Mouse (Mus musculus) splenic B cell, adult 2 months (primary cell): ENCODE measurements around the gene Lnx1.

ENCODE experiments used
- DNase-seq: peaks from one replicate; pipeline ENCODE4 v3.0.0-alpha.2; 2011; ENCODE audit warnings: low read depth, low spot score
- H3K27me3 ChIP-seq: 2 replicates; pipeline ENCODE4 v1.6.1; 2012; ENCODE audit warnings: mild to moderate bottlenecking, low read length, moderate library complexity, mixed read lengths; ENCODE audit not compliant: control insufficient read depth, poor library complexity, insufficient read depth, severe bottlenecking
- H3K36me3 ChIP-seq: 2 replicates; pipeline ENCODE4 v1.6.1; 2012; ENCODE audit warnings: mild to moderate bottlenecking, low read length, moderate library complexity, mixed read lengths; ENCODE audit not compliant: control insufficient read depth, poor library complexity, insufficient read depth, severe bottlenecking

Lnx1 gene

DNA sequence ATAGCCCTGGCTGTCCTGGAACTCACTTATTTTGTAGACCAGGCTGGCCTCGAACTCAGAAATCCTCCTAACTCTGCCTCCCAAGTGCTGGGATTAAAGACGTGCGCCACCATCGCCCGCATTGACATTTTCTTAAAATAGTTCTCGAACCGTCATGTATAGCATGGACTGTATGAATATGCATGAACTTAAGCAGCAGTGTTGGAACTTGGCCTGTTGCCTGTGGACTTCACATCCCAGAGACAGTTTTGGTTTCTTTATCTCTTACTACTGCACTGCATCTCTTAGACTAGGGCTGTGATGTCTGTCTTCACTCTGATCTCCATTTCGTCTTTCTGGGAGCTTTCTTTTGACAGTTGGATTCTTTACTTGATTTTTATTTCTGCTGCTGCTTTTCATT is 153.1 kb downstream of the Lnx1 start:
- no peak for DNase-seq
- peaks cover 4% of the 10 kb centered on the region for H3K36me3 ChIP-seq

DNA sequence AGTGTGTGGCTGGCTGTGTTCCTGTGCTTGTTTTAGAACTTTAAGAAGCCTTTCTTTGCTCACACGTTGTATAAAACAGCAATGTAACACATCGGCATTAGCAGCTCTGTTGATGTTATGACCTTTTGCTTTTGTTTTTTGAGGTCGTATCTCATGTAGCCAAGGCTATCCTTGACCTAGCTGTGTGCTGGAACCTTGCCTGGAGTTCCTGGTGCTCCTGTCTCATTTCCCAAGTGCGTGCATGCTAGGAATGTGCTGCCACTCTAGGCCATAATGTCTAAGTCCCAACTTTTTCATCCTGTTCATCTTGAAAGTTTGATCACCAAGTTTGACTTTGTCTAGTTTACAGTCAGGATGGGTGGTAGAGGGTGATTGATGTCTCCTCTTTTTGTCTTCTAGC is 157.1 kb downstream of the Lnx1 start:
- DNase-seq, result no peak

More for the DNA sequence above, 153.1 kb downstream of the Lnx1 start:
- H3K27me3 ChIP-seq, result no peaks in the 10 kb centered on the region

More for the DNA sequence above, 157.1 kb downstream of the Lnx1 start:
- H3K27me3 ChIP-seq, result no peaks in the 10 kb centered on the region
- H3K36me3 ChIP-seq, result peaks cover 8% of the 10 kb centered on the region
